Mouse (Mus musculus) natural killer cell, adult 2 months (primary cell): ENCODE results near the gene Bhlhe40.
A peak's percentile ranks its signal among the peaks of the same experiment; 100 is the strongest.

Source experiments
- DNase-seq, 2 experiments: peaks; one replicate each; pipeline ENCODE4 v3.0.0; 2022; ENCODE audit warnings: low spot score in 2 of 2

Bhlhe40 gene

GRCm38 (mm10) chr6:108663241-108664194 is 3.1 kb downstream of the Bhlhe40 start:
- DNase-seq: no peak

DNA sequence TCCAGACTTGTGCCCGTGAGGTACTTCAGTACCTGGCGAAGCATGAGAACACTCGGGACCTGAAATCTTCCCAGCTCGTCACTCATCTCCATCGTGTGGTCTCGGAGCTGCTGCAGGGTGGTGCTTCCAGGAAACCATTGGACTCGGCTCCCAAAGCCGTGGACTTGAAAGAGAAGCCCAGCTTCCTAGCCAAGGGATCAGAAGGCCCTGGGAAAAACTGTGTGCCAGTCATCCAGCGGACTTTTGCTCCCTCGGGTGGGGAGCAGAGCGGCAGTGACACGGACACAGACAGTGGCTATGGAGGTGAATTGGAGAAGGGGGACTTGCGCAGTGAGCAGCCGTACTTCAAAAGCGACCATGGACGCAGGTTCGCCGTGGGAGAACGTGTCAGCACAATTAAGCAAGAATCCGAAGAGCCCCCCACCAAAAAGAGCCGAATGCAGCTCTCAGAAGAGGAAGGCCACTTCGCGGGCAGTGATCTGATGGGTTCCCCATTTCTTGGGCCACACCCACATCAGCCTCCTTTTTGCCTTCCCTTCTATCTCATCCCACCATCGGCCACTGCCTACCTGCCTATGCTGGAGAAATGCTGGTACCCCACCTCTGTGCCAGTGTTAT is 4.2 kb downstream of the Bhlhe40 start:
- no peak for DNase-seq

- peak; percentile 74 to 86 for DNase-seq
Measured at GRCm38 (mm10) chr6:108665587-108665986, 5.2 kb downstream of the Bhlhe40 start.

GRCm38 (mm10) chr6:108666648-108667488 is 6.4 kb downstream of the Bhlhe40 start:
- no peak for DNase-seq

- DNase-seq: no peak
Measured at GRCm38 (mm10) chr6:108667599-108668021, 7.2 kb downstream of the Bhlhe40 start.

- peak; percentile 67 to 76 for DNase-seq
Measured at GRCm38 (mm10) chr6:108668321-108668786, 7.9 kb downstream of the Bhlhe40 start.

- DNase-seq: no peak
Measured at GRCm38 (mm10) chr6:108670276-108670675, 9.8 kb downstream of the Bhlhe40 start.

DNA sequence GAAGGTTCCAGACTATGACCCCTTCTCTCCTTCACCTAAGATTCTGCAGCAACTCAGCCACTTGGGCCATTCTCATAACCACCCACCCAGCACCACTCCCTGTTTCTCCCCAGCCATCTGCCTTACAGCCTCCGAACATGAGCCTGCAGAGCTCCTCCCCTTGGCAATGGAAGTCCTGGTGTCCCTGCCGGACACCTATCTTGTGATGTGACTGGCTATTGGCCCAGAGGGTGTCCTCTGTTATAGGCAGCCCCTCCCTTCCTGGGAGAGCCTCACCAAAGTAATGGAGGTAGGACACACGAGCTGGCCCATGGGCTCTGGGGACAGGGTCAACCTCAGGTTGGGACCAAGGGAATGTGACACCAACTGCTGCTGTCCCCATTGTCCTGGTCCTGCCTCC is 10.4 kb downstream of the Bhlhe40 start:
- no peak for DNase-seq

- peak; percentile 65 to 84 for DNase-seq
Measured at GRCm38 (mm10) chr6:108672094-108672493, 11.7 kb downstream of the Bhlhe40 start.

GRCm38 (mm10) chr6:108674221-108674620 is 13.8 kb downstream of the Bhlhe40 start:
- no peak for DNase-seq

- DNase-seq: no peak
Measured at GRCm38 (mm10) chr6:108676783-108677340, 16.4 kb downstream of the Bhlhe40 start.

DNA sequence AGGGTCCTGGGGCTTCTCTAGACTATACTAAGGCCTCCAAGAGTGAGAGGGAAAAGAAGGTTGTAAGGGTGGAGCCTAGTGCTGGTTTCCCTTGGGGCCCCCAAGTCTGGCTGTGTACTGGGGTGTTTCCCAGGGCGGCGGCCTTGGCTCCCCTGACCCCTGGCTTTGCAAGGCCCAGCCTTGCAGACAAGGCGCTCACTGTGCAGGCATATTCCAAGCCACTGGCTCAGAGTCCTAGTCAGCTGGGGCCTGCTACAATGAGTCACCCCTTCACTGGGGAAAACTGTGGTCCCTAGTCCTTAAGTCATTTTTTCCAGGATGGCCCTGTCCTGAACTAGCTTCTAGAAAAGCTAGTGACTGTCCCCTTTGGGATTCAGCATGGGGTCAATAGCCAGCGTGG is 17.3 kb downstream of the Bhlhe40 start:
- DNase-seq: no peak

DNA sequence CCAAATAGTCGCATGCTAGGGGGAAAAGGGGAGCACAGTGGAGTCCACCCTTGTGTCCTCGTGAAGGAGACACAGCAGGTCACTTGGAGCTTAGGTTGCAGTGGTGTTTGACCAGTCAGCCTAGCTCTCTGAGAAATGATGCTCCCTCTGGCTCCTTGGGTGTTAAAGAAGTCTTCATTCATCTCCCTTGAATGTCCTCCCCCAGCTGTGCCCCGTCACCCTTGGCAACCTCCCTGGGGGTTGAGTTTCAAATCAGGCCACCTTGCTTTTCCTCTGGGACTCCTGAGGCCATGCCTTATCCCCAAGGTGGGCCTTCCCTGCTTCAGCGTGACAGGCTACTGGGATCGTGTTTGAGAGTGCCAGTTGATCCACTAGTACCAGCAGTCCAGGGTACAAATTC is 17.8 kb downstream of the Bhlhe40 start:
- DNase-seq: no peak

DNA sequence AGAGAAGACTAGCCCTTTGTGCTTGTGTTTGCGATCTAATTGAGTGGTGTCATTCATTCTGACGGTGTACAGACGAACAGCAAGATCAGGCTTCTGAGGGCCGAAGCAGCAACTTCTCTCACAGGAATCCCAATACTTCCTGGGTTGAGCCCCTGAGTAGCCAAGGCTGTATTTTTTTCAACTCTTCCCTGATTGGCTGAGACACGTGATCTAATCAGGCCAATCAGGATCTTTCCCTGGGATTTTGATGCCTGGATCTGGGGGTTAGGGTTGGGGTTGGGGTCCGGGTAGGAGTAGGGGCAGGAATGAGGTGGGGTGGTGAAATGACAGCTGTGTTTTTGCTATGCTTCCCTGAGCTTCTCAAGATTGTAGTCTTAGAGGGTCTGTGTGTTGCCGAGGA is 20.1 kb downstream of the Bhlhe40 start:
- DNase-seq: no peak

GRCm38 (mm10) chr6:108681084-108681483 is 20.7 kb downstream of the Bhlhe40 start:
- DNase-seq: no peak

- DNase-seq: no peak
Measured at GRCm38 (mm10) chr6:108683140-108683539, 22.7 kb downstream of the Bhlhe40 start.

DNA sequence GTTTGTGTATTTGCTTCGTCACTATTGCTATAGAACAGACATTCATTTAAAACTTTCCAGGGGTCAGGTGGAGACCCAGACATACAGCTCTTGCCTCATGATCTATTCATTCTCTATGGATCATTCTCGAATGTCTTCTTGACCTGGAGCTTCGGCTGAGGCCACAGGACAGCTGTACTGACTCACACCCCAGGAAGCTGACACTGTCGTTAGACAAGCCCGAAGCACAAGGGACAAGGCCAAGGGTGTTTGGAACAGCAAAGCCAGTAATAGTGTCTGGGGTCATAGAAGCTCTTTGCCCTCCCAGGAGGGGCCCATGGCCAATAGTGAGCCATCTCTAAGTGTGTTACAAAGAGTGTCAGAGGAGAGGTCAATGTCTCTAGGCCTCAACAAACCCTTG is 24.0 kb downstream of the Bhlhe40 start:
- DNase-seq: no peak

DNA sequence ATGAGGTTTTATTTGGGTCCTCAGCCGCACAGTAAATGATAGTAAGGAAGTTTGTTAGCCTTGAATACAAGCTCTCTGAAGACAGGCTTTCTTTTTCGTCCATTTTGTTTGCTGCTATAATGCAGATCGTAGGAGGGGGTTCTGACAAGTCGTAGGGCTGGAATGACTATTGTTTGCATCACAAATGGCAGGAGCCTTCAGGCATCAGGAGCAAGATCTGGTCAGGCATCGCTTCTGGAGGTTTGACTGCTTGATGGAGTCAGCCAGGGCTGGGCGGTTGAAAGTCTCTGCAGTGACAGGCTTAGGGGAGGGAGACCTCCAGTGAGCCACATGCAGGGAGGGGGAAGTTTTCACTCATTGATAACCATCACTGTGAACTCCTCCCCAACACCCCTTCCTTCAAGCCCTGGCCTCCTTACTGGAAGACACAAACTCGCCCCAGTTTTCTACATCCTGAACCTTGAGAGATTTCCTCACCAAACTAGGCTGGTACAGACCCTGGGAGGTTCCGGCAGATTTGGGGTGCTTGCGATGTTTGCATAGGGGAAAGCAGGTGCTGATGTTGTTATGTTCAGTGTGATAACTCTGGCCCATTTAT is 25.4 kb downstream of the Bhlhe40 start:
- no peak for DNase-seq

- DNase-seq: no peak
Measured at GRCm38 (mm10) chr6:108686930-108687329, 26.5 kb downstream of the Bhlhe40 start.

DNA sequence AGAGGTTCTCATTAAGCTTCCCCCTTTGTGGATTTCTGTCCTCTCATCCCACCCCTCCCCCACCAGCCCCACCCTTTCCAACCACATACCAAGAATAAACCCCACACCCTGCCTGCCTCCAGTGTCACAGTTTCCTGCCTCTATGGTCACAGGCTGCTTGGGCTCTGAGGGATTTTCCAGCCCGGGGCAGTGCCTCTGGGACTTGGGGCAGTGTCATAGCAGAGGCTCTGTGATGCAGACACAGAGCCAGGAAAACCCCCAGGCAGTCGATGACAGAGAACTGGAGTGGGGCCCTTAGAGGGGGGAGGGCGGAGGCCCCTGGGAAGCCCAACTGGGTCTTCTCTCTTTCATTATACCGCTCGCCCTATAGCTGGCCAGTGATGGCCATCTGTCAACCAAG is 27.9 kb downstream of the Bhlhe40 start:
- peak; percentile 77 to 87 for DNase-seq

- no peak for DNase-seq
Measured at GRCm38 (mm10) chr6:108692986-108693385, 32.6 kb downstream of the Bhlhe40 start.
